Mouse (Mus musculus) kidney, embryonic 15.5 days (tissue): Measurements from ENCODE around the gene Krt20. TPM values are rescaled to one million over a fixed set of nuclear protein-coding genes. Genes with fewer than 3 reads are reported as not detected.

Experiments used
- polyA plus RNA-seq: library from polyadenylated mRNA; unstranded; fragments of >200 nt; fragmentation: Nextera tagmentation; extraction: Ambion mirVana; gene quantifications from 2 replicates; pipeline ENCODE4 v1.2.1, GENCODE M21; 2015

Krt20 gene
- polyA plus RNA-seq, 1 experiment from 2014 or later: 1.7 TPM

Other genes with a start within 250 kb of the Krt20 start
- gene Smarce1, start 207.1 kb downstream of the Krt20 start, polyA plus RNA-seq: 243 and 249 TPM in 2 replicates
- 0.45 and 0.49 TPM in 2 replicates for gene Krt222, start 194.1 kb downstream of the Krt20 start, polyA plus RNA-seq
- not detected in 2 replicates for gene Krt24, start 152.9 kb downstream of the Krt20 start, polyA plus RNA-seq
- gene Krt25, start 115.2 kb downstream of the Krt20 start, polyA plus RNA-seq: not detected in 2 replicates
- gene Krt26, start 100.2 kb downstream of the Krt20 start, polyA plus RNA-seq: 0.09 TPM in 1 of 2 replicates, not detected in the other
- gene Krt27, start 87.0 kb downstream of the Krt20 start, polyA plus RNA-seq: not detected in 2 replicates
- 0.10 and 0.31 TPM in 2 replicates for gene Krt28, start 63.2 kb downstream of the Krt20 start, polyA plus RNA-seq
- gene Krt10, start 48.8 kb downstream of the Krt20 start, polyA plus RNA-seq: 28.7 and 35.2 TPM in 2 replicates
- not detected in 2 replicates for gene Krt12, start 15.9 kb downstream of the Krt20 start, polyA plus RNA-seq
- gene Krt23, start 55.0 kb upstream of the Krt20 start, polyA plus RNA-seq: 19.9 and 20.3 TPM in 2 replicates
- gene Krt39, start 83.2 kb upstream of the Krt20 start, polyA plus RNA-seq: 0.32 and 0.43 TPM in 2 replicates
- gene Krt40, start 105.0 kb upstream of the Krt20 start, polyA plus RNA-seq: not detected in 2 replicates
- not detected in 2 replicates for gene Krtap3-3, start 112.7 kb upstream of the Krt20 start, polyA plus RNA-seq
- not detected in 2 replicates for gene Krtap3-2, start 118.7 kb upstream of the Krt20 start, polyA plus RNA-seq
- gene Gm11939, start 121.3 kb upstream of the Krt20 start, polyA plus RNA-seq: not detected in 2 replicates
- gene Krtap3-1, start 128.5 kb upstream of the Krt20 start, polyA plus RNA-seq: not detected in 2 replicates
- not detected in 2 replicates for gene Krtap1-5, start 142.9 kb upstream of the Krt20 start, polyA plus RNA-seq
- gene Krtap1-4, start 145.5 kb upstream of the Krt20 start, polyA plus RNA-seq: not detected in 2 replicates
- gene Krtap1-3, start 153.2 kb upstream of the Krt20 start, polyA plus RNA-seq: not detected in 2 replicates
- not detected in 2 replicates for gene Krtap9-3, start 160.0 kb upstream of the Krt20 start, polyA plus RNA-seq
- gene Gm11938, start 165.2 kb upstream of the Krt20 start, polyA plus RNA-seq: not detected in 2 replicates
- gene Gm11937, start 172.0 kb upstream of the Krt20 start, polyA plus RNA-seq: not detected in 2 replicates
- not detected in 2 replicates for gene Krtap2-4, start 176.7 kb upstream of the Krt20 start, polyA plus RNA-seq
- not detected in 2 replicates for gene Gm11562, start 182.3 kb upstream of the Krt20 start, polyA plus RNA-seq
- not detected in 2 replicates for gene Krtap4-1, start 190.1 kb upstream of the Krt20 start, polyA plus RNA-seq
- gene Krtap4-2, start 196.9 kb upstream of the Krt20 start, polyA plus RNA-seq: not detected in 2 replicates
- not detected in 2 replicates for gene Krtap4-7, start 205.9 kb upstream of the Krt20 start, polyA plus RNA-seq
- not detected in 2 replicates for gene Gm11555, start 212.1 kb upstream of the Krt20 start, polyA plus RNA-seq
- gene Gm11563, start 220.8 kb upstream of the Krt20 start, polyA plus RNA-seq: not detected in 2 replicates
- gene Krtap4-6, start 227.8 kb upstream of the Krt20 start, polyA plus RNA-seq: not detected in 2 replicates